Mouse (Mus musculus) Patski (cell line): Measurements from ENCODE around the gene Wdr19. TPM values are rescaled to one million over a fixed set of nuclear protein-coding genes. Genes with fewer than 3 reads are reported as not detected.
A peak's percentile ranks its signal among the peaks of the same experiment; 100 is the strongest.

Source experiments
- ATAC-seq: fragments of 100-300 bp; one replicate; pipeline ENCODE4 v1.8.0; 2021
- CTCF ChIA-PET: fragments of 350-600 bp; sonication (Branson Sonifier 250); formaldehyde crosslinking; loops from one replicate; lab custom pipeline; 2022; ENCODE audit warnings: inconsistent platforms; lab: Charles Lee
- POLR2A ChIA-PET: fragments of 350-600 bp; sonication (Branson Sonifier 250); formaldehyde crosslinking; loops from one replicate; lab custom pipeline; 2022; ENCODE audit warnings: antibody characterized with exemption, inconsistent platforms; lab: Charles Lee
- DNase-seq: peaks from one replicate; pipeline ENCODE4 v3.0.0-alpha.2; 2011; ENCODE audit warnings: low read depth, low spot score
- H3K27me3 ChIP-seq: fragments of 371-371 bp; one replicate; pipeline ENCODE4 v1.5.1; 2021
- CTCF ChIP-seq: fragments of 100-300 bp; IDR thresholded peaks from one replicate; pipeline ENCODE4 v1.5.1; 2021
- in situ Hi-C: fragments of 300-500 bp; cut with MboI; formaldehyde crosslinking; loops from 3 replicates; pipeline ENCODE4 v1.11.1; 2018; ENCODE audit warnings: low pct_unique_long_range_greater_than_20kb, mixed read lengths
- polyA plus RNA-seq: library from polyadenylated mRNA; unstranded; gene quantifications from one replicate; pipeline ENCODE4 v1.2.3, GENCODE M21; 2021

The Wdr19 gene
- 29.2 TPM for polyA plus RNA-seq

DNA sequence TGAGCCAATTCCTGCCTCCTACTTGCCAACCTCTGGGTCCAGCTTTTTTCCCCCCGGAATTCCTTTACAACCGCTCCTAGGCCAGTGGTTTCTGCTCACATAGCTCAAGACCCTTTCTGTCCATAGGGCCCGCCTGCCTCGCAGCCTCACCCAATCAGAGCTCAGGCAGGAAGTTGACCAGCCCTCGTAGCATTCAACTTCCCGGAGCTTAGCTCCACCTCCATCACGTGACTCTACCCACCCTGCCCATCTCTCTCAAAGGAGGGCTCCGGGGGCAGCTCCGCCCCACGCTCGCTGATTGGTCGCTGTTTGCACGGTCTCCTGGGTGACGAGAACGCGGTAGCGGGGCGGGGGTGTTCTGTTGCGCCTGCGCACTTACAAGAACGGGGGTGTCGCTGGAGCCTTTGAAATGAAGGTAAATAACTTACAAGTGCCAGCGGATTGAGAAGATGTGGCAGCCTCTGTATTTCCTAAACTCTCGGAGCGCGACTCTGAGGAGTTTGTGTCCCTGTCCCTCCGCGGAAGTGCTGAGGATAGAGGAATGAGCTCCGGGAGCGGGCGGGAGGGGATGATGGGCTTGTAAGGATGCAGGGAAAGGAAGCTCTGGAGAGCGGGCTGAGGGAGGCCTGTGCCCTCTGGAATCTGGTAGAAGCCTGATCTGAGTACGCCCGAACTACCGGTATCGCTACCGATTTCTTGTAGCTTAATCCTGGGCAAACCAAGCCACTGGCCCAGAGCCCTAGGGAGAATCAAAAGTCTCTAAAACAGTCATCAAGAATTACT, at the start of gene Wdr19:
TSS of gene Wdr19 (plus strand) at position 351 of the 783 bp plus-strand sequence.
- no peaks in the 10 kb centered on the region for H3K27me3 ChIP-seq
- in situ Hi-C loops: loop anchor here (10.0 kb wide), 1 partner anchor 315 kb away; no protein-coding TSS in a partner anchor
- ATAC-seq: peak; percentile 98
- ChIA-PET CTCF (interaction anchor here (0.6 to 1.9 kb wide), 5 partner anchors 10 to 316 kb away, joined by 3 to 5 read pairs (median 4); no protein-coding TSS in a partner anchor), POLR2A (interaction anchor here (1.0 to 1.1 kb wide), 2 partner anchors 35 to 196 kb away, joined by 3 to 4 read pairs; no protein-coding TSS in a partner anchor)
- TF ChIP-seq CTCF: no peak
- peak; percentile 98 for DNase-seq

DNA sequence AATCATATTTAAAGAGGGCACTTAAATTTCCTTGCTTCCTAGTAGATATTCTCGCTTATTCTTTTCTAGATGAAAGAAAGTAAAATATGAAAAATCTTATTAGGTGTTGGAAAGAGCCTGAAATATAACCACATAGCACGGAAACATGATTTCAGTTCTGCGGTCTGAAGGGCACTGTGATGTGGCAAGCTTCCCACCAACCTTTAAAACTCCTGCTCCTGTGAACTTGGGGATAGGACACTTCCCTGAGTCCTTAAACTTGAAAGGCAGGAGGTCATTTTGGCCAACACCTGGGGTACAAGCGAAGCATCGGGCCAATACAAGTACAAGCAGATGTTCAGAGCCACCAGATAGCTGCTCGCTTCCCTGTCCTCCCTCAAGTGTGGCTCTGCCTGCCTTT, 49.8 kb upstream of the Wdr19 start:
- in situ Hi-C loops: no loop called here
- POLR2A ChIA-PET: no interaction called here
- CTCF ChIA-PET: no interaction called here

GRCm38 (mm10) chr5:65150376-65150955, 49.0 kb upstream of the Wdr19 start:
- in situ Hi-C loops: no loop called here
- POLR2A ChIA-PET: no interaction called here
- H3K27me3 ChIP-seq: no peaks in the 10 kb centered on the region
- no peak for DNase-seq
- CTCF ChIA-PET: no interaction called here
- no peak for TF ChIP-seq CTCF
- no peak for ATAC-seq

More for the DNA sequence above, 49.8 kb upstream of the Wdr19 start:
- TF ChIP-seq CTCF: no peak
- ATAC-seq: no peak
- no peak for DNase-seq
- H3K27me3 ChIP-seq: no peaks in the 10 kb centered on the region

- ChIA-PET CTCF (interaction anchor here (1.3 kb wide), 1 partner anchor 62 kb away, joined by 3 read pairs; no protein-coding TSS in a partner anchor), POLR2A (no interaction called here)
- in situ Hi-C loops: no loop called here
- DNase-seq: no peak
- no peaks in the 10 kb centered on the region for H3K27me3 ChIP-seq
- no peak for ATAC-seq
- TF ChIP-seq CTCF: no peak
Measured at GRCm38 (mm10) chr5:65151276-65151675, 48.2 kb upstream of the Wdr19 start.

DNA sequence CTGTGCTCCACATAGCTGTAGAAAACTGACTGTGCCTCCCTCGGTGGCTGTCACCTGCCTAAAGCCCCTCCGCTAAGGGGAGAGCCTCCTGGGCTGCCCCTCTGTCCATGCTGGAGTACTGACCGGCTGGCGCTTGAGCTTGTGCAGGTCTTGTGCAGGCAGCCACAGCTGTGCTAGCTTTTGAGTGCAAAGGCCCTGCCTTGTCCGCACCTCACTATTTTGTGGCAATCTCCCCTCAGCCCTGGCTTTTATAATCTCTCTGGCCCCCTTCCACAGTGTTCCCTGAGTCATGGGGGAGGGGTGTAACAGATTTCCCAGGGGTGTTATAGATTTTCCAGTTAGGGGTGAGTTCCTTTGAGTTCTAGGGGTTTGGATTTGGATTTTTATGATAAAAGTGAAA, 47.7 kb upstream of the Wdr19 start:
- DNase-seq (no peak), ATAC-seq (no peak)
- POLR2A ChIA-PET: no interaction called here
- H3K27me3 ChIP-seq: no peaks in the 10 kb centered on the region
- no peak for TF ChIP-seq CTCF
- CTCF ChIA-PET: interaction anchor here (1.3 kb wide), 1 partner anchor 61 kb away, joined by 3 read pairs; no protein-coding TSS in a partner anchor
- in situ Hi-C loops: no loop called here

- in situ Hi-C loops: no loop called here
- POLR2A ChIA-PET: no interaction called here
- CTCF ChIA-PET: interaction anchor here (0.6 kb wide), 1 partner anchor 150 kb away, joined by 3 read pairs; no protein-coding TSS in a partner anchor
- no peak for DNase-seq
- no peaks in the 10 kb centered on the region for H3K27me3 ChIP-seq
- no peak for TF ChIP-seq CTCF
- no peak for ATAC-seq
Measured at GRCm38 (mm10) chr5:65154287-65154686, 45.2 kb upstream of the Wdr19 start.

DNA sequence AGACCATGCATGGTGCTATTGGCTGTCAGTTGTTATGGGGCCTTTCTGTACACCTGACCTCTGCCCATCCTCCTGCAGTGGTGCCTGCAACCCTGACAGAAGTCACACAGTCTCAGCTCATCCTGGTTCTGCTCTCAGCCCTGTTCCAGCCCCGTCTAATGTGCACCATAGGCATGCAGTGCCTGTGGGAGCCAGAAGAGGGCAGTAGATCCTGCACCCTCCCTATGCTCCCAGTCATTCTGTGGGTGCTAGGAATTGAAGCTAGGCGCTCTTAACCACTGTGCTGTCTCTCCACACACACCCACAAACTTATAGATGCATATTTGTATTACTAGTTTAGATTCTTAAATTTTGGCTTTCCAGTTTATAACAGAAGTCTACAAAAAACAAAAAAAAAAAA, 42.6 kb upstream of the Wdr19 start:
- ATAC-seq: no peak
- ChIA-PET CTCF (interaction anchor here (0.6 to 1.9 kb wide), 19 partner anchors 8 to 153 kb away, joined by 3 to 12 read pairs (median 3); partner anchors contain the start of gene Wdr19), POLR2A (no interaction called here)
- DNase-seq: no peak
- no peaks in the 10 kb centered on the region for H3K27me3 ChIP-seq
- peak; percentile 80 for TF ChIP-seq CTCF
- in situ Hi-C loops: no loop called here

DNA sequence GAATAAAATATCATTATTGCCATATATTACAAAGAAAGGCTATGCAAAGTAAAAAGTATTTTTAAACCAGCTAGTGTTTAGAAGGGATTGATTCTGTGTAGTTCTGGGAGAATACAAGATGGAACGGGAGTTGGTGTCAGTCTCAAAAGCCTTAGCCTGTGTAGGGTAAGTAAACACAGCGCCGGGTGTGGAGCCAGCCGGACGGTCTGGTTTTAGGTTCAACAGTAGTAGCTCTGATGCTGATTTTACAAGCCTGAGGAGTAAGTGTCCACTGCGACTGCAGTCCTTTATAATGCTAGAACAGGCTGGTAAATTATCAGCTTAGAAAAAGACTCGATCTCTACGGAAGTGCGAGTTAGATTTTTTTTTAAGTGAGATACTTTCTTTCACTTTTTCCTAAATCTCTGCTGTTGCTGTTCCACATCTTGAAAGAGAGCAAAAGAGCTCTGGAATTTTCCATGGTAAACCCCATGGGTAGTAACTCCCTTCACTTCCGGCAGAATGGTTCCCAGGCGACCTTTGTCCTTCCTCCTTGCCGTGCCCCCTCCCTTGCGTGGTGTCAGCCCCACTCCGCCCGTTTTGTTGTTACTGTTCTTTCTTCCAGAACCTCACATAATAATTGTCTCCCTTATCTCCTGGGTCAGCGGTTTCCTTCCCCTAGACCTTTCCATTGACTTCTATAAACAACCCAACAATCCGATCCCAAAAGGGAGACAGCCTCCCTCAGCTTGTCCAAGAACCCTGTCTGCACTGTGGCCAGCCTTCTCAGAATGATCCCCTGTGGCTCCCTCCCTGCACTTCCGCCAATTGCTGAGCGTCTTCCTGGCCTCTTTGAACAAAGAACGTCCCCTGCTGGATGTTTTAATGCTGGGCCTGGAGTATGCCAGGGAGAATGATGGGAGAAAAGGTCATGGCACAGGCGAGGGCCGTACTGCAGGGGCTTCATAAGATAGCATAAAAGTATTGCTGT, 41.8 kb upstream of the Wdr19 start:
- TF ChIP-seq CTCF: no peak
- no peak for DNase-seq
- in situ Hi-C loops: no loop called here
- ChIA-PET CTCF (interaction anchor here (0.6 to 1.9 kb wide), 16 partner anchors 8 to 154 kb away, joined by 3 to 12 read pairs (median 3); partner anchors contain the start of gene Wdr19), POLR2A (interaction anchor here (0.6 kb wide), 1 partner anchor 8 kb away, joined by 3 read pairs; no protein-coding TSS in a partner anchor)
- no peaks in the 10 kb centered on the region for H3K27me3 ChIP-seq
- no peak for ATAC-seq

DNA sequence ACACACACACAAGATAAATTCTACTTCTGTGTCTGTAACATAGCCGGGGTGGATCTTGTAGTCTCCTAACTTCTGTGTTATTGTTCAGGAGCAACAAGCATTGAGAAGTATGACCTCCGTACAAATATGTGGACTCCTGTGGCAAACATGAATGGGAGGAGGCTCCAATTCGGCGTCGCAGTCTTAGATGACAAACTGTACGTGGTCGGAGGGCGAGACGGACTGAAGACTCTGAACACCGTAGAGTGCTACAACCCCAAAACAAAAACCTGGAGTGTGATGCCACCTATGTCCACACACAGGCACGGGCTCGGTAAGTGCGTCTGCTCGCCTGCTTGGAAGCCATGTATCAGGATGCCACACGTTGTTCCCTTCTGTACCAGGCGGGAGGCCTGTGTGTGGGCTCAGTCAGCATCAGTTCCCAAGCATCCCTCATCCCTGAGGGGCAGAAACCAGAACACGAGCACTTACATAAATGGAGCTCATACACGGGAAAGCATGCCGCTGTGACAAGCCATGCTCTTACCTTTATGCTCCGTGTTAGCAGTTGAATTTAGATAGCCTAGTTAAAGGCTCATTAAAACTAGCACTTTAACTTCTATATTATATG, 40.7 kb upstream of the Wdr19 start:
- no peaks in the 10 kb centered on the region for H3K27me3 ChIP-seq
- DNase-seq (no peak), ATAC-seq (no peak)
- POLR2A ChIA-PET: interaction anchor here (0.7 kb wide), 1 partner anchor 1040 kb away, joined by 5 read pairs; no protein-coding TSS in a partner anchor
- in situ Hi-C loops: no loop called here
- CTCF ChIA-PET: no interaction called here
- TF ChIP-seq CTCF: no peak
